Mouse (Mus musculus) forebrain, postnatal 0 days (tissue): Measurements from ENCODE around the gene Piwil4. TPM values are rescaled to one million over a fixed set of nuclear protein-coding genes. Genes with fewer than 3 reads are reported as not detected.

ENCODE experiments used
- ATAC-seq: fragments of 200-750 bp; cut with Nextera tagmentation; 2 replicates; pipeline ENCODE4 v1.8.0; 2017; ENCODE audit warnings: mild to moderate bottlenecking, moderate library complexity
- DNase-seq: peaks from one replicate; pipeline ENCODE4 v3.0.0-alpha.2; 2015
- H3K27ac ChIP-seq: fragments of 300-500 bp; sonication (generic); 2 replicates; pipeline ENCODE4 v1.5.1; 2014; ENCODE audit warnings: low read depth, mild to moderate bottlenecking, antibody characterized with exemption, low read length, moderate library complexity, mixed read lengths
- H3K27me3 ChIP-seq: fragments of 300-500 bp; sonication (generic); 2 replicates; pipeline ENCODE4 v1.6.1; 2014; ENCODE audit warnings: mild to moderate bottlenecking, low read length, mixed read lengths; ENCODE audit not compliant: insufficient read depth
- H3K36me3 ChIP-seq: fragments of 300-500 bp; sonication (generic); 2 replicates; pipeline ENCODE4 v1.6.1; 2014; ENCODE audit warnings: mild to moderate bottlenecking, moderate library complexity; ENCODE audit not compliant: insufficient read depth
- H3K4me1 ChIP-seq: fragments of 300-500 bp; sonication (generic); 2 replicates; pipeline ENCODE4 v1.6.1; 2014; ENCODE audit warnings: antibody characterized with exemption; ENCODE audit not compliant: insufficient read depth
- H3K4me2 ChIP-seq: fragments of 300-500 bp; sonication (generic); 2 replicates; pipeline ENCODE4 v1.6.1; 2014; ENCODE audit warnings: low read depth, mild to moderate bottlenecking, moderate library complexity
- H3K4me3 ChIP-seq: fragments of 300-500 bp; sonication (generic); 2 replicates; pipeline ENCODE4 v1.5.1; 2014; ENCODE audit warnings: low read depth, low read length, mixed read lengths
- H3K9ac ChIP-seq: fragments of 300-500 bp; sonication (generic); 2 replicates; pipeline ENCODE4 v1.6.1; 2014; ENCODE audit warnings: mild to moderate bottlenecking
- H3K9me3 ChIP-seq: fragments of 300-500 bp; sonication (generic); 2 replicates; pipeline ENCODE4 v1.6.1; 2016; ENCODE audit warnings: low read length
- CTCF ChIP-seq: sonication (generic); IDR thresholded peaks from 2 replicates; pipeline ENCODE4 v1.5.1; 2016; ENCODE audit warnings: antibody characterized with exemption, control low read depth, low read depth
- WGBS: fragments of 180-500 bp; shearing (Covaris S2); extraction: QIAGEN DNeasy Blood & Tissue Kit; methylation state at CpG from one replicate; pipeline ENCODE4 v1.1.7; 2014; 5-methylcytosine and 5-hydroxymethylcytosine counted together
- polyA plus RNA-seq: library from polyadenylated mRNA; unstranded; fragments of >200 nt; fragmentation: Nextera tagmentation; extraction: Ambion mirVana; gene quantifications from 2 replicates; pipeline ENCODE4 v1.2.1, GENCODE M21; 2015
- total RNA-seq: library from RNA; depleted of rRNA; stranded (reverse); fragments of >200 nt; gene quantifications from 2 replicates; pipeline ENCODE4 v1.2.3, GENCODE M21; 2014

The Piwil4 gene
- total and polyA plus RNA-seq, 2 experiments from 2014 or later: 0.18 to 0.29 TPM

DNA sequence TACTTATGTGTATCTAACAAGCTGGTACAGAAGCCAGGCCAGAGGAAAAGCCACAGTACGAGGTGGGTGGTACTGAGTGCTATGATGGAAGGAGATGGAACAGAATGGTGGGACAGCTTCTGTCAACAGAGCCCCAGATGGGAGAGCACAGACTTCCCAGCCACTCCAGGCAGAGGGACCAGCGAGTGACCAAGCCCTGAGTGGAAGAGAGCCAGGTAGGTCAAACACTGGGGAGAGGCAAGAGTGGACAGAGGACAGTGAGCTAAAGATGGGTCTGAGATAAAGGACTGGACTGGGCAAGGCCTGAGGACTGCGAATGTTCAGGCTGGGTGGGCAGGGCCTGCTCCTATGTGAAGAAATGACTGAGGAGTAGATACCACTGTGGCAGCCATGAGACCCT lies 72.2 kb downstream of the Piwil4 start:
- no peaks in the 10 kb centered on the region for H3K9me3 ChIP-seq
- no peak for TF ChIP-seq CTCF
- no peaks in the 10 kb centered on the region for H3K4me1 ChIP-seq
- whole genome bisulfite sequencing: 84% methylated on average over 3 of the region's 3 CpGs
- H3K4me3 ChIP-seq: no peak overlapping the region
- DNase-seq (no peak), ATAC-seq (no peak)
- H3K9ac ChIP-seq: no peak overlapping the region
- H3K4me2 ChIP-seq: no peak overlapping the region
- H3K36me3 ChIP-seq: no peaks in the 10 kb centered on the region
- H3K27ac ChIP-seq: no peak overlapping the region
- H3K27me3 ChIP-seq: no peaks in the 10 kb centered on the region

DNA sequence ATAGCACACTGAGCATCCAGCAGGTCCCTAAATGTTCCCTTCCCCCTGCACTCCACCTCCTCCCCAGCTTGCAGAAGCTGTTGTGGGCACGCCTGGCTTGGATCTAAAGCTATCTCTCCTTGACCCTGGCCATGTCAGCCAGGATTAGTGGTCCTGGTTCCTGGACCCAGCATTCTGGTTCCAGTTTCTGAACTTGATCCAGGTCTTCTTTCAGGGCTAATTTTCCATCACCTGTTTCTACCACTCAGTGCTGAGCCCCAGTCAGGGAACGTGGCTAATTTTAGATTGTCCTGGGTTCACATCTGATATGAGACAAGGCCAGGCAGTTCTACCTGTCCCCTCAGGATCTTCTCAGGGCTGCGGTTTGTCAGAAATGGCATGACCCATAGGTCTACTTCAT lies 74.5 kb downstream of the Piwil4 start:
- 93% methylated on average over 3 of the region's 3 CpGs for WGBS
- H3K9me3 ChIP-seq: no peaks in the 10 kb centered on the region
- no peaks in the 10 kb centered on the region for H3K4me1 ChIP-seq
- TF ChIP-seq CTCF: no peak
- H3K4me2 ChIP-seq: no peak overlapping the region
- H3K4me3 ChIP-seq: no peak overlapping the region
- H3K9ac ChIP-seq: no peak overlapping the region
- H3K27me3 ChIP-seq: no peaks in the 10 kb centered on the region
- no peak for DNase-seq
- no peak overlapping the region for H3K27ac ChIP-seq
- ATAC-seq: no peak
- no peaks in the 10 kb centered on the region for H3K36me3 ChIP-seq

DNA sequence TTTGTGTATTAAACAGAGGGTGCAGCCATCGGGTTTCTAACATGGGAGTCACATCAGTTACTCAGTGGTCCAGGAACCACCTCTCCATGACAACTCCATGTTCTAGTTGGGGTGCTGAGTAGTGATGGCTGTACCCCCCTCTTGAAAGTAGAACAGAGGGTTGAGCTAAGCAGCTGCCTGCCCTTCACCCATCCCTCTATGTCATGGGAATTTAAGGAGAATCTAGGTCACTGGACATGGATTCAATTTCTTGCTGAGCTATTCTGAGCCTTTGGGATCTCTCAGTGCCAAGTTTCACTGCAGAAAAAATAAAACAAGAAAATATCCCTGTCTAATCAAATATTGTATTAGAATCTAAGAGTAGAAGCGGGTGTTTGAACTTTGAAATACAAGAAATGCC lies 76.9 kb downstream of the Piwil4 start:
- no peaks in the 10 kb centered on the region for H3K27me3 ChIP-seq
- WGBS: 90% methylated on average over 2 of the region's 2 CpGs
- H3K27ac ChIP-seq: no peak overlapping the region
- DNase-seq: no peak
- no peak for ATAC-seq
- no peaks in the 10 kb centered on the region for H3K9me3 ChIP-seq
- no peak overlapping the region for H3K4me2 ChIP-seq
- no peak overlapping the region for H3K9ac ChIP-seq
- no peak overlapping the region for H3K4me3 ChIP-seq
- no peak for TF ChIP-seq CTCF
- no peaks in the 10 kb centered on the region for H3K36me3 ChIP-seq
- H3K4me1 ChIP-seq: no peaks in the 10 kb centered on the region

DNA sequence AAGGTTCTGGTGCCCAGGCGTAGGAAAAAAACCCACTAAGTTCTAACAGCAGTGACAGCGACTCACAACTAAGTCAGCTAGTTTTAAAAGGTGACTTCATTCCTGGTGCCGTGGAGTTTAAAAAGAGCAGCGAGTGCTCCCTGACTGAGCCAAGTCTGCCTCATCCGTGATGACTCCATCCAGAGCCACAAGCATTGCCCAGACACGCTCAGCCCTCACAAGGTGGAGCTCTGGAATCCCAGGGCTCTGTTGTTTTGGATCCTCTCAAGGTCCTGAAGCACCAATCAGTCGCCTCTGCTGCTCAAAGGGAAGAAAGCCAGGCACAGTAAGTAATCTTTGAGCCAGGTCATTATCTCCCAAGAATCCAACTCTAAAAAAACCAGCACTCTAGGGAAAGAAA lies 77.7 kb downstream of the Piwil4 start:
- ATAC-seq (no peak), DNase-seq (no peak)
- no peak overlapping the region for H3K4me2 ChIP-seq
- H3K27me3 ChIP-seq: no peaks in the 10 kb centered on the region
- no peak for TF ChIP-seq CTCF
- H3K4me3 ChIP-seq: no peak overlapping the region
- H3K9ac ChIP-seq: no peak overlapping the region
- H3K4me1 ChIP-seq: no peaks in the 10 kb centered on the region
- H3K27ac ChIP-seq: no peak overlapping the region
- no peaks in the 10 kb centered on the region for H3K36me3 ChIP-seq
- 67% methylated on average over 7 of the region's 7 CpGs for WGBS
- H3K9me3 ChIP-seq: no peaks in the 10 kb centered on the region

DNA sequence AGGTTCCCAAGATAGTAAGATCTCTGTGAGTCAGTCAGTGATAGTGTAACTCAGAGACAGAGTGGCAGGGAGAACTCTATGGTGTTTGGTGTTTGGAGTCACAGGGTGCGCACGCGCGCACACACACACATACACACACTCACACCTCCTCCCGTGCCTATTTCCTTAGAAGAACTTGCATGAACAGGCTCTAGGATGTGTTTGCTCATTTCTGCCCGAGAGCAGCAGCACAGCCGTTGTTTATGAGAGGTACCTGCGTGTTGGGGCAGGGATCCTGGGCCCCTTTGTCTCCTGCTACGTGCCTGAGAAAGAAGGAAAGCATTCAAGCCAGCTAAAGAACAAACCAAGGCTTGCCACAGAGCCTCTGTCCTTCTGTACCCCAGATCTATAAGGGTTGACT lies 78.4 kb downstream of the Piwil4 start:
- no peak for TF ChIP-seq CTCF
- 81% methylated on average over 9 of the region's 9 CpGs for WGBS

DNA sequence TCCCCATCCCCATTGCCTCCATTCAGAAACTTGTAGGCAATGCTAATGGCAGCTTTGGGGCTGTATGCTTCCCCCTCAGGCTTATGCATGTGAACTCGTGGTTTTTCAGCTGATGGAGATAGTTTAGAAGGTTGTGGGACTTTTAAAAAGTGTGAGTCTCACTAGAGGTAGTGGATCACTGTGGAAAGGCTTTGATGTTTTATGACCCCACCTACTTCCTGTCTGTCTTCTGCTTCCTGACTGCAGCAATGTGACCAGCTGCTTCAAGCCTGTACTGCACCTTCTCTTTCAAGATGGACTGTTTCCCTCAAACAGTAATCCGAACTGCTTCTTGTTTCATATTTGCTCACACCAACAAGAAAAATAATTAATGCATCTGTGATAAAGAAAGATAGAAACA lies 82.6 kb downstream of the Piwil4 start:
- Histone ChIP-seq H3K27ac (no peak overlapping the region), H3K4me3 (no peak overlapping the region), H3K9ac (no peak overlapping the region), H3K4me2 (no peak overlapping the region), H3K9me3 (no peaks in the 10 kb centered on the region), H3K4me1 (no peaks in the 10 kb centered on the region), H3K36me3 (no peaks in the 10 kb centered on the region), H3K27me3 (no peaks in the 10 kb centered on the region)
- no peak for ATAC-seq
- no peak for TF ChIP-seq CTCF
- 54% methylated on average over 2 of the region's 2 CpGs for WGBS
- no peak for DNase-seq

More for the DNA sequence above, 78.4 kb downstream of the Piwil4 start:
- no peaks in the 10 kb centered on the region for H3K4me1 ChIP-seq
- no peak overlapping the region for H3K27ac ChIP-seq
- no peak overlapping the region for H3K9ac ChIP-seq
- no peak for DNase-seq
- no peak for ATAC-seq
- no peaks in the 10 kb centered on the region for H3K9me3 ChIP-seq
- no peaks in the 10 kb centered on the region for H3K36me3 ChIP-seq
- H3K4me2 ChIP-seq: no peak overlapping the region
- no peak overlapping the region for H3K4me3 ChIP-seq
- no peaks in the 10 kb centered on the region for H3K27me3 ChIP-seq

DNA sequence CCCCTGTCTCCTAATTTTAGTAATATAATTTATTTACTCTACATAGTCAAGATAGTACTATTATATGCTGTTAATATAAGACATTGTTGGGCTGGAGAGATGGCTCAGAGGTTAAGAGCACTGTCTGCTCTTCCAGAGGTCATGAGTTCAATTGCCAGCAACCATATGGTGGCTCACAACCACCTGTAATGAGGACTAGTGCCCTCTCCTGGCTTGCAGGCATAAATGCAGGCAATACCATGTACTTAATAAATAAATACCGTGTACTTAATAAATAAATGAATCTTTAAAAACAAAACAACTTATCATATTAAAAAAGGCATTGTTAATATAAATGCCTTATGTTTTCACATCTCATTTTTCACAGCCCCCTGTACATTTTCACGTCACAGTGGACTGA lies 86.5 kb downstream of the Piwil4 start:
- no peaks in the 10 kb centered on the region for H3K9me3 ChIP-seq
- no peak overlapping the region for H3K9ac ChIP-seq
- no peak for ATAC-seq
- H3K4me1 ChIP-seq: no peaks in the 10 kb centered on the region
- no peaks in the 10 kb centered on the region for H3K36me3 ChIP-seq
- no peak overlapping the region for H3K4me2 ChIP-seq
- 78% methylated on average over 2 of the region's 2 CpGs for WGBS
- H3K4me3 ChIP-seq: no peak overlapping the region
- TF ChIP-seq CTCF: peak; percentile 5; the same call in 1 of the 2 replicates
- DNase-seq: no peak
- no peak overlapping the region for H3K27ac ChIP-seq
- no peaks in the 10 kb centered on the region for H3K27me3 ChIP-seq

DNA sequence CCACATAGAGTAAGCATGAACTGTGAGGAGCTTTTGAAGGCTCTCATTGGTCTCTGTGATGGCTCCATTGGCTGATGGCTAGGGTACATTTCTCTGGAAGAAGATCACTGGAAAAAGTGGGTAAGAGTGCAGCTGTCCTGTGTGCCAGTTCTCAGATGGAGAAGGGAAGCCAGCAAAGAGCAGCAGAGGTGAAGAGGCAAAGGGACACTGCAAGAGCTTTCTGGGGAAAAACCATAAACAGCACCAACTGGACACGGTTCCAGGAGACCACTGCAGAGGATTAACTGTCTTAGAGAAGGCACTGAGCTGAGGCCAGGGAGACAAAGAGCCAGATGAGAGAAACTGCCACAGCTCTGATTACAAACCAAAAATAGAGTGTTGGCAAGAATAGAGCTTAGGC lies 87.8 kb downstream of the Piwil4 start:
- no peak for ATAC-seq
- Histone ChIP-seq H3K9me3 (no peaks in the 10 kb centered on the region), H3K9ac (no peak overlapping the region), H3K4me3 (no peak overlapping the region), H3K27ac (no peak overlapping the region), H3K36me3 (no peaks in the 10 kb centered on the region), H3K27me3 (no peaks in the 10 kb centered on the region), H3K4me1 (no peaks in the 10 kb centered on the region), H3K4me2 (no peak overlapping the region)
- 38% methylated on average over 1 of the region's 1 CpGs for WGBS
- no peak for TF ChIP-seq CTCF
- no peak for DNase-seq
